Mouse (Mus musculus) frontal cortex, postnatal 36 days (tissue): ENCODE results near the gene Mettl8.

ENCODE experiments used
- DNase-seq, 2 experiments: peaks; one replicate each; pipeline ENCODE4 v3.0.0; 2022; ENCODE audit warnings: low spot score in 2 of 2

Gene Mettl8

DNA sequence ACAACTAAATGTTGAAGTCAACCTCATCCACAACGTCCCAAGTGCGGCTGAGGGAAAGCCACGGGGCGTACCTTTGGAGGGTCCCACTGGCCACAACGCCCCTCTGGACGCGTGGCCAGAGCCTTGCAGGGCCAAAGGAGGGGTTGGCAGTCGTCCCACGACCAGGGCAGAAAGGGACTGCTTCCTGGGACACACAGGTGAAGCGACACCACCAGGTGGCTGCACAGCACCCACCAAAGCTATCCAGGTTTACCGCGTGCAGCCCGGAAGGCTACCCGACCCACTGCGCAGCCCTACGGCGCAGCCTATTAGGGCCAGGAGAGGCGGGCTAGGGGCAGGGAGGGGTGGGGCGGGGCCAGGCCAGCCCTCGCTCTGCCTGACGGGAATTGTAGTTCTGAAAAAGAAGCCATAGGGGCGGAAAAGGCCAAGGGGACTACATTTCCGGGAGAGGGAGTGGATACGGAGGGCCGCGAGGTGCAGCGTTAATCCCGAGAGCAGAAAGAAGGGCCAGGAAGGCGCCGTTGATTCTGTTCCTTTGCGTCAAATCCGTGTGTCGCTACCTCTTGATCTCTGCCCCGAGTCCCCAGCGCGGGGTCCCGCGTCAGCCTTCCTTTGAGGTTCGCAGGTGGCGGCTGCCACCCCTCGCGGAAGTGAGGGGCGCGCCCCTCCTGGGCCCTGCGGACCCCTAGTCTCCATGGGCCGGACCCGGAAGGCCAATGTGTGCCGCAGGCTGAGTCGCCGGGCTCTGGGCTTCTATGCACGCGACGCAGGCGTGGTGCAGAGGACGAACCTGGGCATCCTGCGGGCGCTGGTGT is at the start of gene Mettl8, which contains the start of gene Dcaf17:
TSS of gene Mettl8 (minus strand) at position 284 of the 815 bp plus-strand sequence.
TSS of gene Dcaf17 (plus strand) at position 29 of the 815 bp plus-strand sequence.
- DNase-seq = peak; percentile 84 to 87

DNA sequence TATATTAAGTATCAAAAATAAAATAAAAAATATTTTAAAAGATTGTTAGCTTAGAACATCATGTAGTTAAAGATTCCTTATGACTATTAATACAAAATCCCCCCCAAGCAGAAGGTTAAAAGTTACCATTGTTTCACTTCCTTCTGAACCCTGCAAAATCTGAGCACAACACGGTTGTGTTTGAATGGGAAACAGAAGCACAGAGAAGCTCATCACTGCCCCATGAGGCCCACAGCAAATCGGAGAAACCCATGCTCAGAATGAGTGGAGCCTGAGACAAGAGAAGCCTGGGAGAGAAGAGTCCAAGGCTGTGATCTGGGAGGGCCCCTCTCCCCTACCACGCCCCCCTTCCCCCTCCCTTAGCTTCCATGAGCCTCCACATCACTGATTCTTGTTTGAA is 49.3 kb upstream of the Mettl8 start:
- DNase-seq = no peak

DNA sequence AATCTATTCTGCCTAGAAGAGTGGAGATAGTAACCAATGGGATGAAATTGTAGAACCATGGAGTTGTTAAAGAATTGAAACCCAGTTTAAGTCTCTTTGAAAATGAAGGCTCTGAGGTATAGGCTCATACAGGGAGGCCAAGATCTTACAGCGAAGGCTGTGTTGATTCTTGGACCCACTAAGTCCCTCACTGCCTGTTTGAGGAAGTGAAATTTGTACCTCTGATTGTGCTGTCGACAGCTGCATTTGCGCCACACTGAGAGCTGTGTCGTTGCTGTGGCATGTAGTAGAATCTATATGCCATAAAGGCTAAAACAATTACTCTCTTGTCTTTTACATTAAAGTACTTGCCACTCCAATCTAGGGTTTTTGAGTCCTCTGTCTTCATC is 47.9 kb upstream of the Mettl8 start:
- no peak for DNase-seq

DNA sequence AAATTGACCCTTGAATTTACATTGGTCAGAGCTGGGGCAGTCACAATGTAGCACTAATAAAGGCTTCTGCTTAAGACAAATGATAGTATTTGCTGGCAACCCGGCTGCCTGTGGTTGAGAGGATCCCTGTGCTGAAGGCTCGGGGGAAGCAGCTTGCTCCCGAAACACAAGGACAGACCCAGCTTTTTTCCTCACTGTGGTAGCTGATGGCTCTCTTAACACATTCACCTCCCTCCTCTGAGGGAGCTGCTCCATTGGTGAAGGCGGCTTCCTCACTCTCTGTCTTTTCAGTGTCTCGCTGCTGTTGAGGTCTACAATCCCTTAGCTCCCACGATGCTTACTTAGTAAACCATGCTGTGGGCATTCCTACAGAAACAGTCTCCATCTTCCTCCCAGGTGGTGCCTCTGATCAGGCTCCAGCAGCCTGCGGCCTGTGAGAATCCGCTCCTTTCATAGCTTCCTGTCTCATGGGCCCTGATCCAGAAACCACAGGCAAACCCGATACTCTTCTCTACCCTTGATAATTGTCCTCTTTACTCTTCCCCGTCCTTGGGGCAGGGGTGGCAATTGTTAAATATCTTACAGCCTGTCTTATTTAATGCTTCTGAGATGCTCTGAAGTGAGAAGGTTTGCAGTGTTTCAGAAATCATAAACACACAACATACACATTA is 47.4 kb upstream of the Mettl8 start:
- DNase-seq = no peak

DNA sequence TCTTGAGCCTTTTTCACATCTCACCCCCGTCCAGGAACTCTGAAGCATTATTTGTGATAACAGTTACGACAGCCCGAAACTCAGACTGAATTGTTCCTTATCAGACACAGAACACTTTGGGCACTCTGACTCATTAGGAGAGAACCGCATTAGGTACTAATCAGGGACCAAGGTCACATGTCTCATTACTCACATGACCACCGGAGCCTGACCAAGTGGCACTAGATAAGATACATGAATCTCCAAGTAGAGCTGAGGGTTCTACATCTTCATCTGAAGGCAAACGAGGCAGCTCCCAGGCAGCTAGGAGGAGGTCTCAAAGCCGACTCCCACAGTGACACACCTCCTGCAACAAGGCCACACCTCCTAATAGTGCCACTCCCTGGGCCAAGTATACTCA is 40.8 kb upstream of the Mettl8 start:
- no peak for DNase-seq

DNA sequence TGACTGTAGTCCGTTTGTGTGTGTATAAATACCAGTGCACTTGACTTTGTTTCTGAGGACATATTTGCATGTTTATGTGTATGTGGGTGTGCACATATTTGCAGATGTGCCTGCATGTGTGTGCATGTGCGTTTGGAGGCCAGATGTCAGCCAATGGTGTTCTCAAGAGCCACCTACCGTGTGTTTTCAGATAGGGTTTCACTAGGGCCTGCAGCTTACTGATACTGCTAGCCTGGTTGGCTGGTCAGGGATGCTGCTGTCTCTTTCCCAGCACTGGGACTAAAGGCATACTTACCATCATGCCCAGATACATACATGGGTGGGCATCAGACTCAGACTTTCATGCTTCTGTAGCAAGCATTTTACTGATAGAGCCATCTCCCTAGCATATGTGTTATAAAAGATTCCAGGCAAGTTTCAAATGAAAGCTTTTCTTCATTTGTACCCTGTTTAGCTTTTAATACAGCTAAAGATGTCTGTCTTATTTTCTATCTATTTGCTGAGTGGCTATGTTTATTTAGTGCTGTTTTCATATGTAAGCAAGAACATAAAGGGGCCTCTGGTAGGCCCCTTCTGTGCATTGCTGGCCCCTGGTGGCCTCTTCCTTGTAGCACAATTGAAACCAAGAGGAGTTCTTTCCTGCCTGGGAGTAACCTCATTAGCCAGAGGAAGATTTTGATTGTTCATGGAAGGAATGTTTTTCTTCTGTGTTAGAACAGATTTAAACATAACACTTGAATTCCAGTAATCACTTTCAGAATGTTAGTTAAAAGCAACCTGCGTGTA is 35.5 kb upstream of the Mettl8 start:
- no peak for DNase-seq

DNA sequence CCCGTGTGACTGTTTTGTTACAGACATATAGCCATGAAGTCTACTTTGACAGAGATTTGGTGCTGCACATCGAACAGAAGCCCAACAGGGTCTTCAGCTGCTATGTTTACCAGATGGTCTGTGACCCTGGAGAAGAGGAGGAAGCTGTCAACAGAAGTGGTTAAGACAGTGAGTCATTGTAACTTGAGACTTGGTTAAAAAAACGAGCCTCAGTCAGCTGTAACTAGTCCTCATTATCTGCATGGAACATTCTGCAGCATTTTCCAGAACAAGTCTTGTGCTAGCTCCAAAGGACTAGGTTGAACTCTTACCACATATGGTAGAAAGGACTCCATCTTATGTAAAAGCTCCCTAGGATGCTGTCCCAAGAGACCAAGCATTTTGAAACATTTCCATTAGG is 34.4 kb upstream of the Mettl8 start:
- no peak for DNase-seq

DNA sequence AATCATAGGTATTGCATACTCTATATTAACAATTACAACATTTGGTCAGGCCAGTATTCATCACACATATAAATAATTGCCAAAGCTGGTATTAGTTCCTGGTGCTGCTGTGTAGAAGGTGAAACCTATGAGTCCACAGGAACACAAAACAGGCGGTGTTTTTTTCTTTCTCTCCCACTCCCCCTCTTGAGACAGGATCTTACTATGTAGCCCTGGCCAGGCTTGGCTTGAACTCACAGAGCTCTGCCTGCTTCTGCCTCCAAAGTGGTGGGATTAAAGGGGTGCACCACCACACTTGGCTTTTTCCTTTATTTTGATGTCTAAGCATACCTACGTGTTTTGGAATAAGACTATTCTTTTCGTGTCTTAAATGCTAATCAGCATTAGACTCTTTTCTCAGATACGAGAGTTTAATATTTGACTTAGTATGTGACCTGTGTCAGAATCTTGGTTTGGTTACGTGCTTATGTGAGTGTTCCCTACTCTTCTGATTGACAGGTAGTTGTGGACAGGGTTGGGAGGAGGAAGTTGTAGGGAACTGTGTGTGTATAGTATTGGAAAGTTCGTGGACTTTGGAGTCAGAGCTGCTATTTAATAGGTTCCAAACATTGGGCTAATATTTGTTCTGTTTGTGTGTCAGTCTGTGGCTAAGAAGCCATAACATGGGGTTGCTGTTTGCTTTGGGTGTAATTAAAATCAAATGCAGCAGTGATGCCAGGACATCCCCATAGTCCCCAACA is 28.2 kb upstream of the Mettl8 start:
- no peak for DNase-seq

DNA sequence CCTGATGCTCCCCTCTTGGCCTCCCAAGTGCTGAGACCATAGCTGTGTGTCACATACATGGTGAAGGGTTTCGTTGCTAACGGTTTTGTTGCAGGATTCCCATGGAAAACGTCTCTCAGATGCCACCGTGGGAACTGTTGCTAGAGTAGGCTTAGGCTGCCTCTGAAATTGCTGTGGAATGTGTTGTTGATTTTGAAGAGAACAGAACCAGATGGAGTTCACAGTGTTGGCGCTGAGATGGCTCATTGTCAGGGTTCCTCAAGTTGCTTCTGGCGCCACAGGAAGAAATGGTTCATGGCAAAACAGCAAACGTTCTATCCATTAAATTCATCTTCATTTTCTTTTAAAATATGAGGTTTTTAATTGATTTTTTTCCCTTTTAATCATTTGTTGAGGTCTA is 27.0 kb upstream of the Mettl8 start:
- peak in 1 of 2 experiments; percentile 19 for DNase-seq

DNA sequence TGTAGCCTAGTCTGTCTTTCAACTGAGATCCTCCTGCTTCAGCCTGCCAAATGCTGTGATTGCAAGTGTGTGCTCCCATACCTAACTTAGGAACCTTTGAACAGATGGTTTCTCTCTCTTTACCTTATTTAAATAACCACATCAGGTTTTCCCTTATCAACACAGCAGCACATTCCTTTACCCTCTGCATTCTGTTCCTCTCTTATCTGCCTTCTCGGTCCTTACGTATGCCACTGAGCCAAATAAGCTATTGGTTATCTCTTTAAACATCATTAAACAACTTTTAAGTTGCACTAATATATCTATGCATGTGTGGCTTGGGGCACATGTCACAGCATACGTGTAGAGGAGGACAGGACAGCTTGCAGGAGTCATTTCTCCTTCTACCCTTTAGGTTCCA is 18.4 kb upstream of the Mettl8 start:
- no peak for DNase-seq

DNA sequence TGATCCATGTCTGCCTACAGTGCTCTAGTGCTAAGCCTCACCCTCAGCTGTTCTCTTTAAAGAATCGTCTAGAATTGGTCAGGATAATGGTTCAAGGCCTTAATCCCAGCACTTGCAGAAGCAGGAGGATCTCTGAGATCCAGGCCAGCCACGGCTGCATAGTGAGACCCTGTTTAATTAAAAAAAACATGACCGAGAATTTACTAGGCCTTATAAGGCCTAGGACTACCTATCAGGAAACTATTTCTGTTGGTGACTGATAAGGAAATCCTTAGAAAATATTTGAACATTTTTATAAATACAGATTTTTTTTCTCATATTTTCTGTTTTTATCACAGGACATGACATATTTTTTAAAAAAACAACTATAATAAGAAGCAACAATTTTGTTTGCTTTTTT is 17.9 kb upstream of the Mettl8 start:
- DNase-seq = no peak

DNA sequence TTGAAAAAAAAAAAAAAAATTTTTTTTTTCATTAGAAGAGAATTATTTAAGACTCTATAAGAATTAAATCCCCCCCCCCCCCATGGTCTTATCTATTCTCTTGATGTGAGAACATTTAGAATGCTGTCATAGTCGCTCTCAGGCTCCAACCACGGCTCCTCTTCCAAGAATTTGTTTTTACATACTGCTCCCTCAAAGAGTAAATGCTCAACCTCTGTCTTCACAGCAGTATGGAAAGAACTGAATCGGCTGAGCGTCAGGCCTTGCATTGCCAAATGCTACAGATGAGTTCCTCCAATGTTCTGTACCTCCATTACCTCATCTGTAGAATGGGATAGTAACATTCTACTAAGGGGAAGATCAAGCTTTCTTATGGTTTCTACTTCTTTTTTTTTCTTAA is 16.2 kb upstream of the Mettl8 start:
- no peak for DNase-seq

DNA sequence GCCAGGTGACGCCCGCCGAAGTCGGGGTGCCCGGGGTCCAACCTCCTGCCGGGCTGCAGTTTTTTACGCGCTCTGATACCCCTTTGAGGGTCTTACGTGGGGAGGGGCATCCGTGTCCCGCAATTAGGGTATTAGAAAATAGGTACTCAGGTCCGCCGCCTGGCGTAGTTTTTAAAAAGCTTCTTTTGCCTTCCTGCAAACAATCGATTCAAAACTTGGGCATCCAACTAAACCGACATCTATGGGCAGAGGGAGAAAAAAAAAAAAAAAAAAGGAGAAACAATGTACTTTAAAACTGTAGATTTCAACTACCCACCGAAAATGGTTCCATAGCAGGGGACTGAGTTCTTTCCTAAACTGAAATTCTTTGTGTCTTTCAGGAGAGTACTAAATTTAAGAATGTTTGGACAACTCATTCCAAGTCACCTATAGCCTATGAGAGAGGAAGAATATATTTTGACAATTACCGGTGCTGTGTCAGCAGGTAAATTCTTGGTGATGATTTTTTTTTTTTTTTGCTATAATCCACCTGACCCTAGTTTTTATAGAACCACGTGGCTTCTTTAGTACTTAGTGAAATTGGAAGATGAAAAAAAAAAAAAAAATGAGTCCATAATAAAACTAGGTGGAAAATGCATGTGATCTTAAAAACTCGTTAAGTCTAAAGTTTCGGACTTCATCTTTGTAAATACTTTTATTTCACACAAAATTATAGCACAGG is 892 bp upstream of the Mettl8 start:
- DNase-seq = no peak

DNA sequence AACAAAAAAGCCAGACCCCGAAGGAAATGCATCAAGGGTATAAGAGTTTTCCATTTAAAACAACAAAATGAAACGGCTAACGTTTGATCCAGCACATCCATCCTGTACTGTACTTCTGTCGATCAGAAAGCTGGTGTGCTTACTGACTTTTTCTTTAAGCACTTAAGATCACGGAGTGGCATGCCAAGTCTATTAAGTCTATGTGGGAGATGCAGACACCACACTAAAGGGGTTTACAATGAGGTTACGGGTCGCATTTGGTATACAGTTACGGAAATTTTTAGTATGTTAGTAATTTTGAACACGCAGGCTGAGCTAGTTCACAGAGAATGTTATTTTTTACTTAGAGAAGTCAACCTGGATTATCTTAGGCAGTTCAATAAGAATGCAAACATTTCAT is 667 bp downstream of the Mettl8 start:
- no peak for DNase-seq

DNA sequence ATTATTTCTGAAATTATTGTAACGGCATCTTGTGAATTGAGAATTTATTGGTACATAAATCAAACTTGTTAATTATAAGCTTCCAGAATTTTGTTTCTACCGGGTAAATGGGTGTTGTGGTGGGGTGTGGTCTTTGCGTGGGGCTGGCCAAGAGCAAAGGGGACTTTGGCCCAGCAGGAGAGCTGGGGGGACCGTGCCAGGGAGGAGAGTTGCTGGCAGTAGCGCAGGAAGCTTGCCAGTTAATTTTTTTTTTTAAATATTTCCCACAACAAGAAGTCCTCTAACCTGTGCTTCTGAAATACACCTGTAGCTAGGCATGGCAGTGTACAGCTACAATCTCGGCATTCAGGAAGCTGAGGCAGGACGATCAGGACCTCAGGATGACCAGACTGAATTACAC is 4.9 kb downstream of the Mettl8 start:
- no peak for DNase-seq

DNA sequence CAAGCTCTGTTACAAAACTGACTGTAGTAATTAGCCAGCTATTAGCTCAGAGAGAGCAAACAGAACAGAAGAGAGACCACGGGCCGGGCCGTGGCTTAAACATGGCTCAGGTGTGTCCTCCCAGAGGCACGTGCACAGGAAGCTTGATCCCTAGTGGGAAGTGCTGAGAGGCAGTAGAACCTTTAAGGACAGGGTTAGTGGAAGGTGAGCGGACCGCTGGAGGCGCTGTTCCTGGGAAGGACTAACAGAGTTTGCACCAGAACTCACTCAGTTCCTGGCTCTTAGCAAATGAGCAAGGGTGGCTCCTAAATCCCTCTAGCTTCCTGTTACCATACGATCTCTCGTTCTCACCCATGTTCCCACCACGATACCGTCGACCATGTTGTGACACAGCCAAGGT is 6.5 kb downstream of the Mettl8 start:
- no peak for DNase-seq

DNA sequence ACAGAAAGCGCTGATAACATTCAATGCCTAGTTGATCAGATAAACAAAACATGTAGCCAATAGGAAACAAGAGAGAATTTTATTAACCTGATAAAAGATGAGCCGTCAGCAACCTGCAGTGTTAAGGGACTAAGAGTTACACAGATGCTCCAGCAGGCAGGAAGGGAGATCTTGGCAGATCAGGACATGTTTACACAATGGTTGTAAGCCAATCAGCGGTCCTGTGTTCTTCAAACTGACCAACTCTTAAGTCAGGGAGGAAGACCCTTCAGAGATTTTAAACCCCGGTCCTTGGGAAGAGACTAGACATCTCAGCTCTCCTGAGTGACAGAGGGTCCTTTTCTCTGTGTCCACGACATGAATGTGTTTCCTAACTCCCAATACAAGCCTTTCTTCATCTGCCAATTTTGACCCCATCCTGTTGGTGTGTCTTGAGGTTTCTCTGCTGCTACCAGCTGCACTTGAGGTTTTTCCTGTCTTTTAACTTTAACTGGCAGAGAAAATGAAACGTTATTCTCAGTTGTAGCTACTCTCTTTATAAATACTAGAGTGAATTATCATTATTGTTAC is 8.5 kb downstream of the Mettl8 start:
- DNase-seq = no peak

DNA sequence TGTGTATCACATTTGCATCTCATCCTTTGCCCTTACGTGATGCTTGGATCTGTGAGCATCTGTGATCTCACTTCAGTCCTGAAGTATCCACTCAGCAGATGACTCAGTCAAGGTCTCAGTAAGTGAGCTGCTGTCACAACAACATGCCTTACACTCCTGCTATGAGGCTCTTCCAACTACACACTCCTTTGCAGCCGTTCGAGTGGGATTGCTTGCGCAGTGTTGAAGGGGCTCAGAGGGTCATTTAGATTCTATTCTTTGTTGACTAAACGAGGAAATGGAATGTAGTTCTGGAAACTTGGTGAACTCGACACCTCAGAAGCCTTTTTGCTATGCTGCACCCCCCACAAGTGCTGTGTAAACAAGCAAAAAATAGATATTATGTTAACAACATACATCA is 9.2 kb downstream of the Mettl8 start:
- no peak for DNase-seq

DNA sequence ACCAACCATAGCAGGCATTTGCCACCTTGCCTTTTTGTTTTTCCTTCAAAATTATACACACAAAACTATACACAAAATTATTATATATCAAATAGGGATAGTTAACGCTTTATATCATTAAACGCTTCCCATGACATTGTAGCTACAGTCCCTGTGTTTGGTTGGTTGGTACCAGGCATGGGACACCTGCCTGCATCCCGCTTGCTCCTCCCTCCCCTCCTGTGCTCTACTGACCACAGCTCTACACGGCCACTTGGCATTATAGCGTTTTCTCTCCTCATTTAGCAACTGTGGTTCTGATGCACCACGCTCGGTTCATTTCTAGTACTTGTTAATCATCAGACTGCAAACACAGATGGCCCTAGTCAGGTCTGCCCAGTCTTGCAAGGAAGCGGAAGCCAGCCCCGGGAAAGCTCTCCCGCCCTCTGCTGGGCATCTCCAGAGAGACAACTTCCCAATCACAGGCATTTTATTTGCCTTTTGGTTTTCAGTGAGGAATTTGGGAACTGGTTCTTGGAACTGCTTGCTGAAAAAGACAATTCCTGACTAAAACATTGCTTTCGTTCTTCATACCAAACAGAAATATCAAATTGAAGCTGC is 15.8 kb downstream of the Mettl8 start:
- DNase-seq = peak; percentile 83 to 92

DNA sequence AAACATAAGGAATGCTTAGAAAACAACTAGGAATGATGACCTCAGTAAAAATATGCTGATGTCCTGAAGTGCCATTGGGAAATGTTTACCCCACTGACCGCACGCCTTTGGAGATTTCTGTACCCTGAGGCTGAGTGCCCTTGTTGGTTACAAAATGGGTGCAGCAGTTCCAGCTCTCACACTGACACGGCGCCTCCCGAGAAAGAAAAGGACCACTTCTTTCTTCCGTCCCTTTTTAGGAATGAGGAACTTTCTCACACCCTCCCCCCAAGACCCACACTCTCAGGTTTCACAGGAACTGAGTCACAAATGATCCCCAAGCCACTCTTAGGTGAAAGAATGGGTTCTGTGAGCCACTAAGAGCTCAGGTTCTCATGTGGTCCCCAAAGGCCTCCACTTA is 17.9 kb downstream of the Mettl8 start:
- DNase-seq = no peak
